Mouse (Mus musculus) brain, adult 2 months (tissue): ENCODE results near the gene Slc6a13.

Experiments
- DNase-seq: peaks from one replicate; pipeline ENCODE4 v3.0.0; 2011; ENCODE audit warnings: low read depth, low spot score

The Slc6a13 gene

GRCm38 (mm10) chr6:121378256-121378655 lies 78.2 kb downstream of the Slc6a13 start:
- no peak for DNase-seq

GRCm38 (mm10) chr6:121380576-121380975 lies 80.5 kb downstream of the Slc6a13 start:
- no peak for DNase-seq

GRCm38 (mm10) chr6:121382071-121382470 lies 82.0 kb downstream of the Slc6a13 start:
- no peak for DNase-seq

- DNase-seq, result no peak
Measured at GRCm38 (mm10) chr6:121385397-121385796, 85.4 kb downstream of the Slc6a13 start.
